Mouse (Mus musculus) stomach, postnatal 0 days (tissue): ENCODE results near the gene Slc12a6. TPM values are rescaled to one million over a fixed set of nuclear protein-coding genes. Genes with fewer than 3 reads are reported as not detected.
A peak's percentile ranks its signal among the peaks of the same experiment; 100 is the strongest.

ENCODE experiments used
- ATAC-seq: fragments of 200-750 bp; cut with Nextera tagmentation; 2 replicates; pipeline ENCODE4 v1.8.0; 2017; ENCODE audit not compliant: low FRiP score, low TSS enrichment
- DNase-seq: peaks from one replicate; pipeline ENCODE4 v3.0.0-alpha.2; 2016; ENCODE audit warnings: low spot score
- H3K27ac ChIP-seq: fragments of 300-500 bp; sonication (generic); replicated peaks from 2 replicates; pipeline ENCODE4 v1.5.1; 2014; ENCODE audit warnings: mild to moderate bottlenecking, control low read depth
- H3K27me3 ChIP-seq: fragments of 300-500 bp; sonication (generic); 2 replicates; pipeline ENCODE4 v1.6.1; 2014; ENCODE audit warnings: low read length; ENCODE audit not compliant: control insufficient read depth, insufficient read depth
- H3K36me3 ChIP-seq: fragments of 300-500 bp; sonication (generic); 2 replicates; pipeline ENCODE4 v1.6.1; 2014; ENCODE audit warnings: low read length, mixed read lengths; ENCODE audit not compliant: control insufficient read depth, insufficient read depth
- H3K4me1 ChIP-seq: fragments of 300-500 bp; sonication (generic); replicated peaks from 2 replicates; pipeline ENCODE4 v1.6.1; 2014; ENCODE audit warnings: antibody characterized with exemption; ENCODE audit not compliant: control insufficient read depth, insufficient read depth
- H3K4me2 ChIP-seq: fragments of 300-500 bp; sonication (generic); replicated peaks from 2 replicates; pipeline ENCODE4 v1.6.1; 2014; ENCODE audit warnings: low read depth, mild to moderate bottlenecking, control low read depth, moderate library complexity
- H3K4me3 ChIP-seq: fragments of 300-500 bp; sonication (generic); 2 replicates; pipeline ENCODE4 v1.5.1; 2014; ENCODE audit warnings: low read depth, low read length, control low read depth
- H3K9ac ChIP-seq: fragments of 300-500 bp; sonication (generic); 2 replicates; pipeline ENCODE4 v1.6.1; 2014; ENCODE audit warnings: mild to moderate bottlenecking, low read length, control low read depth, mixed read lengths
- H3K9me3 ChIP-seq: fragments of 300-500 bp; sonication (generic); 2 replicates; pipeline ENCODE4 v1.6.1; 2016; ENCODE audit warnings: low read length; ENCODE audit not compliant: control insufficient read depth
- CTCF ChIP-seq: IDR thresholded peaks from 2 replicates; pipeline ENCODE4 v1.5.1; 2016; ENCODE audit warnings: antibody characterized with exemption, low read depth, mild to moderate bottlenecking, moderate library complexity
- EP300 ChIP-seq: optimal IDR thresholded peaks from 2 replicates; pipeline ENCODE3; 2016; ENCODE audit warnings: antibody characterized with exemption
- WGBS: fragments of 180-500 bp; shearing (Covaris S2); extraction: QIAGEN DNeasy Blood & Tissue Kit; methylation state at CpG from one replicate; pipeline ENCODE4 v1.1.7; 2014; 5-methylcytosine and 5-hydroxymethylcytosine counted together
- polyA plus RNA-seq: library from polyadenylated mRNA; unstranded; fragments of >200 nt; fragmentation: Nextera tagmentation; extraction: Ambion mirVana; gene quantifications from 2 replicates; pipeline ENCODE4 v1.2.1, GENCODE M21; 2015

Slc12a6 gene
- polyA plus RNA-seq, 1 experiment from 2014 or later = 5.4 TPM

DNA sequence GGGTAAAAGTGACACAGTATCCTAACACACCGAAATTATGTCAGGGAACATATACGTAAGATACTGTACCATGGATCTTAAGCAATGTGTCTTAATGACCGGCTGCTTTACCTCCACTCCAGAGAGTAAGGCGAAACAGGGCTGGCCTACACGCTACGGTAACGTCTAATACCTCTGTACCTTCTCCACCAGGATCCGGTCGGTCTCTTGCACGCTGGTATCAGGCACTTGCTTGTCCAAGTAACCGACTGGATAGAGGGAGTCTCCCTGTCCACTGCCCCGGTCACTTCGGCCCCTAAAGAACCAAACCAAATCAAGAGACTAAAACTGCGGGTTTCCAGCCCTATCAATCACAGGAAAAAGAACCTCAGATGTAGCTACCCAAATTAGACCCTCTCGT lies 101.6 kb downstream of the Slc12a6 start:
- DNase-seq = peak; percentile 21
- H3K4me1 ChIP-seq = no peaks in the 10 kb centered on the region
- 14% methylated on average over 15 of the region's 15 CpGs for WGBS

DNA sequence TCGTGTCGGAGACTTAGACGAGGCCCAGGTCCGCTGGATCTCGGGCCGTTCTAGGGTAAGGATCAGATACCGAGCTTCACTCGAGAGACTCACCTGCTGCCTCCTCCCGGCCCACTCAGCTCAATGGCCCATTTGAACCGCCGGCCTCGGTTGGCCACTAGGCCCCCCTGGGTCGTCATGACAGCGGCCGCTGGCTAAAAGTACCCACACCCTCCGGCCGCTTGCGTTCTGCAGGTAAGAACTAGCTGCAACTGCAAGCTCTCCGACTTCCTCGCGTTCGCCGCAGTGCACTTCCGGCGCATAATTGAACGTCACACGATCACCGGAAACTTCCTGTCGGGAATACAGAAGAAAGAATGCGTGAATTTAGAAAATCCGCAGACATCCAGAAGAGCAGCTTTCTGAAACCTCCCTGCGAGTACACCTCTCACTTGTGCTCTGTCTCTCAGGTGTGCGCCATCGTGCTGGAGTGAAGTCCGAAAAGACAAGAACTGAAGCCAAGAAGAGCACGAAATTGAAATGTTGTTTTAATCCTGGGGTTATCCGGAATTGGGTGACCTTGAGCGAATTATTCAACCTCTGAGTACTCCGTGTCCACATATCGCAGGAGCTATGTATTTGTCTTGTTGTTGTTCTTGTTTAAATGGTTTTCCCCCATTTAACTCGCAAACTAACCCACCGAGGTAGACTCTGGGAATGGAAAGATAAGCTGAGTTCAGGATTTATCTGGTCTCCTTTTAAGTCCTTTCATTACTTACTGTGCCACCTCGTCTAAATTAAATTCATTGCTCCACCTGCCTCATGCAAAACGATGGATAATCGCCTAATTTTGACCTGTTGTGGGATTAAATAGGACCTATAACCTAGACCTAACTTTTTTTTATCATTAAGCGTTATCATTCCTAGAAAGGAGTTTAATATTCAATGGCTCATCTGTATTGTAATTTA lies 102.4 kb downstream of the Slc12a6 start, which contains the start of gene Emc4:
Emc4 (minus strand) TSS at position 302 of the 948 bp plus-strand sequence.
- peak; percentile 94 for DNase-seq
- Histone ChIP-seq H3K27me3 (no peaks in the 10 kb centered on the region), H3K4me2 (peak within 1 kb of the TSS; percentile 65), H3K4me3 (peak within 1 kb of the TSS; percentile 72), H3K27ac (peak within 1 kb of the TSS; percentile 75), H3K36me3 (no peaks in the 10 kb centered on the region; the same call in 1 of the 2 replicates), H3K4me1 (no peaks in the 10 kb centered on the region), H3K9me3 (no peaks in the 10 kb centered on the region), H3K9ac (peak within 1 kb of the TSS; percentile 83)
- WGBS = 1% methylated on average over 46 of the region's 46 CpGs
- peak; percentile 91 for ATAC-seq
- TF ChIP-seq EP300 (no peak), CTCF (no peak)

More for the DNA sequence above, 101.6 kb downstream of the Slc12a6 start:
- TF ChIP-seq EP300 (no peak), CTCF (no peak)
- Histone ChIP-seq H3K36me3 (peaks cover 4% of the 10 kb centered on the region; the same call in 1 of the 2 replicates), H3K27ac (0 out of 2 replicates have a peak overlapping the region, but pooled peaks have one; percentile 9), H3K27me3 (no peaks in the 10 kb centered on the region), H3K9me3 (no peaks in the 10 kb centered on the region), H3K4me2 (peak overlapping the region; percentile 65), H3K4me3 (peak overlapping the region; percentile 72), H3K9ac (peak overlapping the region; percentile 83)
- peak; percentile 19 for ATAC-seq

DNA sequence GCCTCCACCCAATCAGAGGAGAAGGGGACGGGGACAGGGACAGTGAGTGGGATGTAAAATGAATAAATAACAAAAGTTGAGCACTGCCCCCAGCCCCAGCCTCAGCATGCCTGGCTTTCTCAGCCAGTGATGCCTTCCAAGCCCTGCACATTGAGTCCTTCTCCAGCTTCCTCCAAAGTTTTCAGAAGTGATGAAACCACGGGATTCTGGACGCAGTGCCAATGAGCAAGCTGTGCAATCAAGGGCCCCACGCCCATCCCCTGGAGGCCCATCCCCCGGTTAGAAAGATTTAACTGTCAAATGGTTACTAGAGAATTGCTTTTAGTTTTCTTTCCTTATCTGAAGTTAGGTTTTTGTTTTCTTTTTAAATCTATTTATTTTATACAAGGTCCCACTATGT lies 104.3 kb downstream of the Slc12a6 start:
- Histone ChIP-seq H3K36me3 (no peaks in the 10 kb centered on the region), H3K9ac (no peak overlapping the region), H3K4me3 (no peak overlapping the region), H3K27me3 (no peaks in the 10 kb centered on the region), H3K4me2 (no peak overlapping the region), H3K27ac (no peak overlapping the region), H3K4me1 (no peaks in the 10 kb centered on the region), H3K9me3 (no peaks in the 10 kb centered on the region)
- no peak for DNase-seq
- ATAC-seq = no peak
- TF ChIP-seq CTCF = no peak
- no peak for TF ChIP-seq EP300
- WGBS = 39% methylated on average over 5 of the region's 5 CpGs

DNA sequence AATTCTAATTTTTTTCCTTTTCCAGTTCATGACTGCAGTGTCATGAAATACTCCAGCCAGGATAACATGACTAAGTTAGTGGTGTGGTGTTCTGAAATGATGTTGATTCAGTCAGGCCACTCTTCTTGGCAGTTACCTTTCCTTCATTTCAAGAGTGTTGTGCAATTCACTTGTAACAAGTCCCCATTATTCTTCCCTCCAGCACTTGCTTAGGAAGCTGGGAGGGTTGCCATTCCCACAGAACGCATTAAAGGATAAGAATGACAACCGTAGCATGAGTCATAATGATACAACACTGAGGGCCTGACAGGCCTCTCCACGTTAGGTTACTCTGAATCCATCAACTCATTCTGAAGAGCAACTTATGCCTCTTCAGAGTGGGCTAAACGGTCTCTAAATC lies 107.5 kb downstream of the Slc12a6 start:
- Histone ChIP-seq H3K9ac (no peak overlapping the region), H3K27ac (no peak overlapping the region), H3K4me2 (no peak overlapping the region), H3K9me3 (no peaks in the 10 kb centered on the region), H3K36me3 (no peaks in the 10 kb centered on the region), H3K4me1 (no peaks in the 10 kb centered on the region), H3K4me3 (no peak overlapping the region), H3K27me3 (no peaks in the 10 kb centered on the region)
- no peak for DNase-seq
- TF ChIP-seq CTCF = no peak
- TF ChIP-seq EP300 = peak; percentile 17
- 40% methylated on average over 4 of the region's 4 CpGs for WGBS
- ATAC-seq = peak; percentile 57; the same call in 1 of the 2 replicates

DNA sequence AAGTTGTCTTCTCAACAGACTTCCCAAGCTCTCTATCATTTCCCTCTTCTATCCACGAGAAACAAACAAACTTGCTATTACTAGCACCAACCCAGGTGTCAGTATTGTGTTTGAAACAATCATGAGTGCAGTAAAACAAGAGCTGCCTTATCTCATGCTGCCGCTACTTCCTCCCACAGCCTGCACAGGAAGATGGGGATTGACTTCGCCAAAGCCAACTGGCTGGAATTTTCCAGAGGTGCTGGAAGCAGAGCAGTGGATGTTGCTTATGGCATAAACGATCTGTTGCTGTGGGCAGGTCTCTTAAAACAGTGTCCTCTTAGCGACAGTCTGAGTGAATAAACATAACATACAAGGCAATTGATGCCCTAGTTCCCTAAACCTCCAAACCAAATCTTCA lies 109.0 kb downstream of the Slc12a6 start:
- Histone ChIP-seq H3K9ac (no peak overlapping the region), H3K4me1 (no peaks in the 10 kb centered on the region), H3K9me3 (no peaks in the 10 kb centered on the region), H3K27ac (no peak overlapping the region), H3K27me3 (no peaks in the 10 kb centered on the region), H3K4me3 (no peak overlapping the region), H3K4me2 (no peak overlapping the region), H3K36me3 (no peaks in the 10 kb centered on the region)
- DNase-seq = no peak
- WGBS = 50% methylated on average over 5 of the region's 5 CpGs
- TF ChIP-seq EP300 = no peak
- TF ChIP-seq CTCF = no peak
- ATAC-seq = no peak
